9 mouse cellular contexts compared by ENCODE assay signal in the genomic region with DNA sequence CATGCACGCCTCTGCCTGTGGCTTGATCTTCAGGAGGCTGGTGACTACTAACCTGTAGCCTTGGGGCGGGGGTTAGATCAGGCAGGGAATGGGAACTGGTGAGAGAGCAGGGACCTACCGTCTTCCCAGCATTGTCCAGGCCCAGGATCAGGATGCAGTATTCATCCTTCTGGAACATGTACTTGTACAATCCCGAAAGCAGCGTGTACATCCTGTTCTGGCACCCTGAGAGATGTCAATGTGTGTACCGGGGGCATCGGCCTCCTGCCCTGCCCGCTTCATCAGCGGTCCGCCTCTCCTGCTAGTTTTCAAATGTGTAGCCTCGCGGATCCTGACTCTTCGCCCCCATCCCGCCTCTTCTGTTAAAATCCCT. TPM values are rescaled to one million over a fixed set of nuclear protein-coding genes. Genes with fewer than 3 reads are reported as not detected.
DNase-seq lines count a peak whose midpoint lies in the region; ATAC-seq lines count a peak whose summit lies in the region.
"Had no signal": no experiment of that assay in that cellular context is flagged by ENCODE, and none has a peak within 500 bp of the region (broad histone marks: within the 10 kb centered on the region; RNA-seq: fewer than 3 reads in every experiment).

No protein-coding gene starts in this region.

- peak overlapping the region; percentile 90 for H3K27ac ChIP-seq in lung, embryonic 15.5 days
- peak overlapping the region; percentile 91 for H3K27ac ChIP-seq in embryonic facial prominence, embryonic 13.5 days
- 0 out of 2 replicates have a peak overlapping the region, but pooled peaks have one; percentile 91 for H3K27ac ChIP-seq in intestine, embryonic 16.5 days (ENCODE audit: low read length)
- H3K27ac ChIP-seq in neural tube, embryonic 15.5 days (replicated peaks), result peak overlapping the region; percentile 92

- H3K4me3 ChIP-seq in lung, embryonic 15.5 days, result peak overlapping the region; percentile 92
- H3K4me3 ChIP-seq in embryonic facial prominence, embryonic 13.5 days, result peak overlapping the region; percentile 93
- peak overlapping the region; percentile 92 for H3K4me3 ChIP-seq in intestine, embryonic 16.5 days (ENCODE audit: low read length)
- peak overlapping the region; percentile 88 for H3K4me3 ChIP-seq in neural tube, embryonic 15.5 days (replicated peaks)

- WGBS in lung, embryonic 15.5 days, result 8% methylated on average over 14 of the region's 14 CpGs
- 9% methylated on average over 14 of the region's 14 CpGs for WGBS in embryonic facial prominence, embryonic 13.5 days
- 8% methylated on average over 14 of the region's 14 CpGs for WGBS in intestine, embryonic 16.5 days
- 13% methylated on average over 14 of the region's 14 CpGs for WGBS in neural tube, embryonic 15.5 days

- no peaks in the 10 kb centered on the region for H3K9me3 ChIP-seq in lung, embryonic 15.5 days
- no peaks in the 10 kb centered on the region for H3K9me3 ChIP-seq in embryonic facial prominence, embryonic 13.5 days
- H3K9me3 ChIP-seq in intestine, embryonic 16.5 days (ENCODE audit: control insufficient read depth, low read length), result no peaks in the 10 kb centered on the region
- no peaks in the 10 kb centered on the region for H3K9me3 ChIP-seq in neural tube, embryonic 15.5 days (replicated peaks)

- peak overlapping the region; percentile 91 for H3K9ac ChIP-seq in lung, embryonic 15.5 days
- peak overlapping the region; percentile 92 for H3K9ac ChIP-seq in embryonic facial prominence, embryonic 13.5 days
- peak overlapping the region; percentile 92 for H3K9ac ChIP-seq in intestine, embryonic 16.5 days (ENCODE audit: low read depth, low read length)
- H3K9ac ChIP-seq in neural tube, embryonic 15.5 days (replicated peaks), result peak overlapping the region; percentile 92

- peak; percentile 2; the same call in 1 of the 2 replicates for ATAC-seq in lung, embryonic 15.5 days (ENCODE audit: borderline replicate concordance, extremely low read depth, low FRiP score, low TSS enrichment)
- no peak for ATAC-seq in embryonic facial prominence, embryonic 13.5 days (ENCODE audit: insufficient number of reproducible peaks, insufficient read depth, low FRiP score, low TSS enrichment, low read depth)
- no peak for ATAC-seq in intestine, embryonic 16.5 days
- no peak for ATAC-seq in neural tube, embryonic 15.5 days (ENCODE audit: low FRiP score)
- ATAC-seq in cerebellum, adult (ENCODE audit: insufficient number of reproducible peaks, low FRiP score, low TSS enrichment), result no peak
- ATAC-seq in monocyte, adult 5-6 weeks (replicated peaks; ENCODE audit: insufficient number of reproducible peaks, low FRiP score, low TSS enrichment, poor library complexity, severe bottlenecking), result no peak

- H3K4me1 ChIP-seq in lung, embryonic 15.5 days, result peaks cover 31% of the 10 kb centered on the region
- H3K4me1 ChIP-seq in embryonic facial prominence, embryonic 13.5 days, result peaks cover 32% of the 10 kb centered on the region
- H3K4me1 ChIP-seq in intestine, embryonic 16.5 days (ENCODE audit: control insufficient read depth, insufficient read depth, low read length), result peaks cover 22% of the 10 kb centered on the region
- H3K4me1 ChIP-seq in neural tube, embryonic 15.5 days, result peaks cover 50% of the 10 kb centered on the region

- peaks cover 35% of the 10 kb centered on the region for H3K36me3 ChIP-seq in lung, embryonic 15.5 days
- H3K36me3 ChIP-seq in embryonic facial prominence, embryonic 13.5 days, result peaks cover 38% of the 10 kb centered on the region
- H3K36me3 ChIP-seq in intestine, embryonic 16.5 days (ENCODE audit: control insufficient read depth, insufficient read depth, low read length), result peaks cover 5% of the 10 kb centered on the region; the same call in 1 of the 2 replicates
- H3K36me3 ChIP-seq in neural tube, embryonic 15.5 days, result peaks cover 38% of the 10 kb centered on the region

- DNase-seq in lung, postnatal 10 days, result no peak
- no peak for DNase-seq in right cerebral cortex, postnatal 4 days

- peak overlapping the region; percentile 95 for H3K4me2 ChIP-seq in lung, embryonic 15.5 days
- H3K4me2 ChIP-seq in embryonic facial prominence, embryonic 13.5 days, result peak overlapping the region; percentile 96
- H3K4me2 ChIP-seq in intestine, embryonic 16.5 days (ENCODE audit: low read depth, low read length), result peak overlapping the region; percentile 94
- peak overlapping the region; percentile 97 for H3K4me2 ChIP-seq in neural tube, embryonic 15.5 days

- H3K27me3 ChIP-seq in lung, embryonic 15.5 days, result no peaks in the 10 kb centered on the region
- H3K27me3 ChIP-seq in embryonic facial prominence, embryonic 13.5 days, result no peaks in the 10 kb centered on the region
- no peaks in the 10 kb centered on the region for H3K27me3 ChIP-seq in intestine, embryonic 16.5 days (replicated peaks; ENCODE audit: control insufficient read depth, insufficient read depth, low read length)
- no peaks in the 10 kb centered on the region for H3K27me3 ChIP-seq in neural tube, embryonic 15.5 days (replicated peaks)

RNA-seq across cellular contexts. Expression of a gene that starts 0.3 kb away (rescaled TPM):
- polyA plus RNA-seq in lung, embryonic 15.5 days (2015; fragmentation: Nextera tagmentation; extraction: Ambion mirVana), result 39.0 and 40.7 TPM in 2 replicates
- 48.4 and 50.7 TPM in 2 replicates for polyA plus RNA-seq in embryonic facial prominence, embryonic 13.5 days (2015; fragmentation: Nextera tagmentation; extraction: Ambion mirVana)
- polyA plus RNA-seq in intestine, embryonic 16.5 days (2015; fragmentation: Nextera tagmentation; extraction: Ambion mirVana), result 36.9 and 38.5 TPM in 2 replicates
- 71.1 and 81.9 TPM in 2 replicates for polyA plus RNA-seq in neural tube, embryonic 15.5 days (2015; fragmentation: Nextera tagmentation; extraction: Ambion mirVana)
- total RNA-seq in monocyte, adult 5-6 weeks (2017), result 65.6 to 98.9 TPM (median 66.9 TPM) in 3 replicates

RNA-seq across cellular contexts. Expression of a gene that starts 0.7 kb away (rescaled TPM):
- 61.8 and 66.7 TPM in 2 replicates for polyA plus RNA-seq in lung, embryonic 15.5 days (2015; fragmentation: Nextera tagmentation; extraction: Ambion mirVana)
- 75.2 and 76.1 TPM in 2 replicates for polyA plus RNA-seq in embryonic facial prominence, embryonic 13.5 days (2015; fragmentation: Nextera tagmentation; extraction: Ambion mirVana)
- 52.5 and 54.0 TPM in 2 replicates for polyA plus RNA-seq in intestine, embryonic 16.5 days (2015; fragmentation: Nextera tagmentation; extraction: Ambion mirVana)
- 83.5 and 83.7 TPM in 2 replicates for polyA plus RNA-seq in neural tube, embryonic 15.5 days (2015; fragmentation: Nextera tagmentation; extraction: Ambion mirVana)
- 51.2 to 71.0 TPM (median 67.9 TPM) in 3 replicates for total RNA-seq in monocyte, adult 5-6 weeks (2017)

RNA-seq across cellular contexts. Expression of a gene that starts 15.4 kb away (rescaled TPM):
- polyA plus RNA-seq in lung, embryonic 15.5 days (2015; fragmentation: Nextera tagmentation; extraction: Ambion mirVana), result 20.8 and 21.9 TPM in 2 replicates
- 29.6 and 31.7 TPM in 2 replicates for polyA plus RNA-seq in embryonic facial prominence, embryonic 13.5 days (2015; fragmentation: Nextera tagmentation; extraction: Ambion mirVana)
- 16.3 and 16.8 TPM in 2 replicates for polyA plus RNA-seq in intestine, embryonic 16.5 days (2015; fragmentation: Nextera tagmentation; extraction: Ambion mirVana)
- polyA plus RNA-seq in neural tube, embryonic 15.5 days (2015; fragmentation: Nextera tagmentation; extraction: Ambion mirVana), result 44.8 and 52.5 TPM in 2 replicates
- total RNA-seq in monocyte, adult 5-6 weeks (2017), result 55.7 to 137 TPM (median 104 TPM) in 3 replicates

RNA-seq across cellular contexts. Expression of a gene that starts 44.9 kb away (rescaled TPM):
- 51.2 and 52.7 TPM in 2 replicates for polyA plus RNA-seq in lung, embryonic 15.5 days (2015; fragmentation: Nextera tagmentation; extraction: Ambion mirVana)
- 42.7 and 48.9 TPM in 2 replicates for polyA plus RNA-seq in embryonic facial prominence, embryonic 13.5 days (2015; fragmentation: Nextera tagmentation; extraction: Ambion mirVana)
- polyA plus RNA-seq in intestine, embryonic 16.5 days (2015; fragmentation: Nextera tagmentation; extraction: Ambion mirVana), result 31.0 and 32.0 TPM in 2 replicates
- 37.3 and 39.4 TPM in 2 replicates for polyA plus RNA-seq in neural tube, embryonic 15.5 days (2015; fragmentation: Nextera tagmentation; extraction: Ambion mirVana)
- 34.6 to 46.3 TPM (median 37.2 TPM) in 3 replicates for total RNA-seq in monocyte, adult 5-6 weeks (2017)

RNA-seq across cellular contexts. Expression of a gene that starts 50.2 kb away (rescaled TPM):
- polyA plus RNA-seq in lung, embryonic 15.5 days (2015; fragmentation: Nextera tagmentation; extraction: Ambion mirVana), result 3.0 and 7.7 TPM in 2 replicates
- 14.9 and 17.1 TPM in 2 replicates for polyA plus RNA-seq in embryonic facial prominence, embryonic 13.5 days (2015; fragmentation: Nextera tagmentation; extraction: Ambion mirVana)
- polyA plus RNA-seq in intestine, embryonic 16.5 days (2015; fragmentation: Nextera tagmentation; extraction: Ambion mirVana), result 36.3 and 40.2 TPM in 2 replicates
- 1,381 and 1,726 TPM in 2 replicates for polyA plus RNA-seq in neural tube, embryonic 15.5 days (2015; fragmentation: Nextera tagmentation; extraction: Ambion mirVana)
- not detected in 3 replicates for total RNA-seq in monocyte, adult 5-6 weeks (2017)
- total RNA-seq: common myeloid progenitor, adult 5-6 weeks had no signal
